Mouse (Mus musculus) spleen, postnatal 14 days (tissue): ENCODE measurements around the gene Adamtsl3.

Experiments
- DNase-seq, 2 experiments: peaks; one replicate each; pipeline ENCODE4 v3.0.0; 2021 to 2022; ENCODE audit warnings: low spot score in 2 of 2

Gene Adamtsl3

GRCm38 (mm10) chr7:82422561-82422960, 87.1 kb downstream of the Adamtsl3 start:
- no peak for DNase-seq

- DNase-seq: no peak
These were observed 88.1 kb downstream of the Adamtsl3 start for GRCm38 (mm10) chr7:82423602-82424001.

- DNase-seq: no peak
These were observed 88.8 kb downstream of the Adamtsl3 start for GRCm38 (mm10) chr7:82424281-82424680.

- DNase-seq: no peak
These were observed 89.9 kb downstream of the Adamtsl3 start for GRCm38 (mm10) chr7:82425374-82425773.

- DNase-seq: no peak
These were observed 94.0 kb downstream of the Adamtsl3 start for GRCm38 (mm10) chr7:82429447-82429846.

GRCm38 (mm10) chr7:82431572-82431971, 96.1 kb downstream of the Adamtsl3 start:
- DNase-seq: no peak

- no peak for DNase-seq
These were observed 97.7 kb downstream of the Adamtsl3 start for GRCm38 (mm10) chr7:82433226-82433625.

- no peak for DNase-seq
These were observed 122.9 kb downstream of the Adamtsl3 start for GRCm38 (mm10) chr7:82458376-82458775.

GRCm38 (mm10) chr7:82462921-82463523, 127.5 kb downstream of the Adamtsl3 start:
- no peak for DNase-seq

GRCm38 (mm10) chr7:82464364-82464763, 128.9 kb downstream of the Adamtsl3 start:
- no peak for DNase-seq

GRCm38 (mm10) chr7:82465437-82465836, 129.9 kb downstream of the Adamtsl3 start:
- no peak for DNase-seq

- DNase-seq: no peak
These were observed 141.1 kb downstream of the Adamtsl3 start for GRCm38 (mm10) chr7:82476441-82477221.

- DNase-seq: no peak
These were observed 143.0 kb downstream of the Adamtsl3 start for GRCm38 (mm10) chr7:82478461-82478860.

GRCm38 (mm10) chr7:82478861-82479755, 143.6 kb downstream of the Adamtsl3 start:
- no peak for DNase-seq

- no peak for DNase-seq
These were observed 147.9 kb downstream of the Adamtsl3 start for GRCm38 (mm10) chr7:82483426-82483825.

- no peak for DNase-seq
These were observed 149.3 kb downstream of the Adamtsl3 start for GRCm38 (mm10) chr7:82484834-82485233.

GRCm38 (mm10) chr7:82485344-82485954, 150.0 kb downstream of the Adamtsl3 start:
- DNase-seq: no peak

- DNase-seq: no peak
These were observed 155.5 kb downstream of the Adamtsl3 start for GRCm38 (mm10) chr7:82491018-82491417.

GRCm38 (mm10) chr7:82492881-82493280, 157.4 kb downstream of the Adamtsl3 start:
- no peak for DNase-seq

- DNase-seq: no peak
These were observed 158.7 kb downstream of the Adamtsl3 start for GRCm38 (mm10) chr7:82494220-82494619.

GRCm38 (mm10) chr7:82497064-82497463, 161.6 kb downstream of the Adamtsl3 start:
- no peak for DNase-seq

GRCm38 (mm10) chr7:82501306-82501705, 165.8 kb downstream of the Adamtsl3 start:
- no peak for DNase-seq
